Mouse (Mus musculus) B cell, adult 62 days (primary cell): ENCODE measurements around the gene Gm14305. TPM values are rescaled to one million over a fixed set of nuclear protein-coding genes. Genes with fewer than 3 reads are reported as not detected.

Source experiments
- total RNA-seq: library from RNA; stranded (reverse); gene quantifications from 4 replicates; pipeline ENCODE4 v1.2.4, GENCODE M21; 2023

Gene Gm14305
- total RNA-seq, result 0.39 to 2.1 TPM (median 1.2 TPM) in 4 replicates

GRCm38 (mm10) chr2:176708051-176708450, at the start of gene Gm14305:
Gene Gm14305 (plus strand): TSS chr2:176708328.

GRCm38 (mm10) chr2:176670222-176670621, 37.9 kb upstream of the Gm14305 start, which contains the start of gene Zfp973:
Gene Zfp973 (plus strand): TSS chr2:176670522.

Other genes with a start within 250 kb of the Gm14305 start
- gene Gm14434, start 221.5 kb upstream of the Gm14305 start, total RNA-seq, result not detected in 4 replicates
- gene Zfp967, start 187.3 kb upstream of the Gm14305 start, total RNA-seq, result 0.45 TPM in 1 of 4 replicates, not detected in the others
- gene Gm14308, start 72.0 kb upstream of the Gm14305 start, total RNA-seq, result not detected in 4 replicates
- 3.0 to 5.2 TPM (median 4.3 TPM) in 4 replicates for gene Zfp973, start 37.8 kb upstream of the Gm14305 start, total RNA-seq
- gene Gm14295, start 90.3 kb downstream of the Gm14305 start, total RNA-seq, result 1.4 to 4.0 TPM (median 1.7 TPM) in 3 of 4 replicates, not detected in the other
- not detected in 4 replicates for gene Gm14408, start 122.8 kb downstream of the Gm14305 start, total RNA-seq
- gene Gm14296, start 219.5 kb downstream of the Gm14305 start, total RNA-seq, result 0.18 to 0.79 TPM (median 0.42 TPM) in 4 replicates